Comparison of ENCODE assay signal across 8 mouse cellular contexts in genomic region chr14:118136744-118137452, GRCm38 (mm10). TPM values are rescaled to one million over a fixed set of nuclear protein-coding genes. Genes with fewer than 3 reads are reported as not detected.
DNase-seq lines count a peak whose midpoint lies in the region; ATAC-seq and TF ChIP-seq lines count a peak whose summit lies in the region.

Gene Gpr180, plus strand, starts transcription at chr14:118137158.

- peak; percentile 89 for ATAC-seq in activated CD4-positive, CD25-positive, alpha-beta regulatory T cell, adult 4 months

- TF ChIP-seq POLR2A in cortical plate, adult 2 months (IDR thresholded peaks at IDR 0.05; ENCODE audit: extremely low read depth, insufficient read depth, low read length), result peak; percentile 63

- no peaks in the 10 kb centered on the region for H3K27me3 ChIP-seq in megakaryocyte, embryonic 14.5 days (replicated peaks)

- H3K4me1 ChIP-seq in cortical plate, adult 2 months (ENCODE audit: control insufficient read depth, insufficient read depth, low read length), result peaks cover 3% of the 10 kb centered on the region; the same call in 1 of the 2 replicates
- H3K4me1 ChIP-seq in megakaryocyte, embryonic 14.5 days, result peaks cover 27% of the 10 kb centered on the region

- H3K4me3 ChIP-seq in cortical plate, adult 2 months (ENCODE audit: insufficient read depth, low read length), result peak within 1 kb of the TSS; percentile 67
- peak within 1 kb of the TSS; percentile 96 for H3K4me3 ChIP-seq in megakaryocyte, embryonic 14.5 days (replicated peaks)

- no peak for TF ChIP-seq CTCF in cortical plate, adult 2 months (IDR thresholded peaks at IDR 0.05; ENCODE audit: extremely low read depth, insufficient read depth, low read length)

- peak; percentile 87 to 92 for DNase-seq in gastrocnemius, adult 8-10 months (ENCODE audit: low spot score in 2 of 2)
- peak; percentile 88 for DNase-seq in hindlimb bud, embryonic 11.5 days (ENCODE audit: extremely low spot score, low read depth, low spot score)
- DNase-seq in left cerebral cortex, adult 8-10 months (ENCODE audit: low spot score in 2 of 2), result peak; percentile 93 to 96
- DNase-seq in right cerebral cortex, postnatal 10 days (ENCODE audit: low spot score in 2 of 2), result peak; percentile 98 to 99
- DNase-seq in urinary bladder, postnatal 25 days (ENCODE audit: low spot score), result peak; percentile 95

- H3K36me3 ChIP-seq in megakaryocyte, embryonic 14.5 days (replicated peaks; ENCODE audit: low read length), result peaks cover 28% of the 10 kb centered on the region

- H3K27ac ChIP-seq in cortical plate, adult 2 months (ENCODE audit: insufficient read depth, low read length), result peak within 1 kb of the TSS; percentile 20; the same call in 1 of the 2 replicates

- peaks cover 6% of the 10 kb centered on the region; the same call in 1 of the 2 replicates for H3K9me3 ChIP-seq in megakaryocyte, embryonic 14.5 days

RNA-seq across cellular contexts. Expression of gene Gpr180, which starts in this region (rescaled TPM):
- 1 to 10 TPM; 7.6 to 8.8 TPM for polyA plus RNA-seq in activated CD4-positive, CD25-positive, alpha-beta regulatory T cell, adult 4 months (2017; shearing (Covaris generic))
- 29.7 and 33.0 TPM in 2 replicates for polyA plus RNA-seq in cortical plate, adult 2 months (2012; rRNA removed)
- total RNA-seq in gastrocnemius, adult 8-10 months (2022), result 10 to 100 TPM; 38.8 to 41.3 (median 40.8) TPM
- 10 to 100 TPM; 26.0 to 30.7 (median 27.3) TPM for total RNA-seq in left cerebral cortex, adult 8-10 months (2022)
- 3.0 and 3.2 TPM in 2 replicates for polyA plus RNA-seq in megakaryocyte, embryonic 14.5 days (2012; ENCODE audit: insufficient read depth, low replicate concordance)

Comparison
In these comparisons a context has a peak if more than half of its experiments do, and no peak if none do; other contexts are left out.
1. Peak in every context shown above with its lines: DNase-seq, ATAC-seq, H3K4me3 ChIP-seq and H3K27ac ChIP-seq.